Mouse (Mus musculus) CH12.LX (cell line): ENCODE results near the gene Mob3c. TPM values are rescaled to one million over a fixed set of nuclear protein-coding genes. Genes with fewer than 3 reads are reported as not detected.
A peak's percentile ranks its signal among the peaks of the same experiment; 100 is the strongest.

Experiments
- DNase-seq: peaks from one replicate; pipeline ENCODE4 v3.0.0-alpha.2; 2013; ENCODE audit errors: extremely low read depth
- H3K27ac ChIP-seq: 2 replicates; pipeline ENCODE4 v1.5.1; 2012; ENCODE audit warnings: low read depth, mild to moderate bottlenecking, control low read depth, moderate library complexity; ENCODE audit not compliant: insufficient read depth
- H3K27me3 ChIP-seq: replicated peaks from 2 replicates; pipeline ENCODE3; 2012; ENCODE audit warnings: inconsistent platforms
- H3K36me3 ChIP-seq, 2 experiments: replicated peaks in 1 of 2; 2 replicates each; pipeline versions ENCODE3 to v1.6.1; 2012; ENCODE audit warnings: inconsistent platforms in 1 of 2, low read length in 1 of 2, mild to moderate bottlenecking in 1 of 2, mixed read lengths in 1 of 2, moderate library complexity in 1 of 2; ENCODE audit not compliant: control insufficient read depth in 1 of 2, insufficient read depth in 1 of 2
- H3K4me1 ChIP-seq, 2 experiments: 2 replicates each; pipeline ENCODE4 v1.6.1; 2012; ENCODE audit warnings: inconsistent platforms in 1 of 2, moderate library complexity in 1 of 2; ENCODE audit not compliant: insufficient read depth in 2 of 2, control insufficient read depth in 1 of 2
- H3K4me2 ChIP-seq: 2 replicates; pipeline ENCODE4 v1.6.1; 2012; ENCODE audit warnings: low read depth, mild to moderate bottlenecking, control low read depth; ENCODE audit not compliant: poor library complexity, insufficient read depth, severe bottlenecking
- H3K4me3 ChIP-seq, 3 experiments: fragments of 150-350 bp in 1 of 3; sonication (generic) in 1 of 3; replicated peaks in 1 of 3; 2 replicates each; pipeline versions ENCODE3 to v1.5.1; 2011 to 2012; ENCODE audit warnings: low read depth in 2 of 3, low read length in 2 of 3, mild to moderate bottlenecking in 2 of 3, moderate library complexity in 2 of 3, control low read depth in 1 of 3, improper control_type of control experiment in 1 of 3, inconsistent platforms in 1 of 3, mixed read lengths in 1 of 3; ENCODE audit not compliant: poor library complexity in 1 of 3
- H3K79me2 ChIP-seq: replicated peaks from 2 replicates; pipeline ENCODE4 v1.6.1; 2012; ENCODE audit warnings: mild to moderate bottlenecking, moderate library complexity; ENCODE audit not compliant: control insufficient read depth, poor library complexity, insufficient read depth, severe bottlenecking; ENCODE audit errors: extremely low read depth
- H3K9ac ChIP-seq: 2 replicates; pipeline ENCODE4 v1.6.1; 2012; ENCODE audit warnings: low read depth, mild to moderate bottlenecking, control low read depth, moderate library complexity; ENCODE audit not compliant: insufficient read depth
- H3K9me3 ChIP-seq: replicated peaks from 2 replicates; pipeline ENCODE3; 2012; ENCODE audit warnings: low read length, inconsistent platforms, mixed read lengths
- BHLHE40 ChIP-seq: IDR thresholded peaks from 2 replicates; pipeline ENCODE4 v1.6.1; 2011; ENCODE audit warnings: mild to moderate bottlenecking, low read depth, low read length, improper control_type of control experiment
- CHD1 ChIP-seq: IDR thresholded peaks from 2 replicates; pipeline ENCODE4 v1.6.1; 2012; ENCODE audit warnings: low read depth, low read length, improper control_type of control experiment, inconsistent platforms
- CHD2 ChIP-seq: IDR thresholded peaks from 2 replicates; pipeline ENCODE4 v1.6.1; 2011; ENCODE audit warnings: low read length, improper control_type of control experiment
- CTCF ChIP-seq, 2 experiments: IDR thresholded peaks in 1 of 2; conservative IDR thresholded peaks in 1 of 2; 2 replicates each; pipeline ENCODE4 v1.5.1; 2011 to 2012; ENCODE audit warnings: low read depth in 2 of 2, low read length in 2 of 2, improper control_type of control experiment in 1 of 2, inconsistent platforms in 1 of 2, mild to moderate bottlenecking in 1 of 2, moderate library complexity in 1 of 2
- E2F4 ChIP-seq: IDR thresholded peaks from 2 replicates; pipeline ENCODE4 v1.6.1; 2011; ENCODE audit warnings: low read depth, low read length, improper control_type of control experiment; ENCODE audit not compliant: insufficient replicate concordance
- ELF1 ChIP-seq: IDR thresholded peaks from 2 replicates; pipeline ENCODE4 v1.6.1; 2014; ENCODE audit warnings: low read depth, mild to moderate bottlenecking, inconsistent platforms, low read length, improper control_type of control experiment
- EP300 ChIP-seq: IDR thresholded peaks from 2 replicates; pipeline ENCODE4 v1.6.1; 2011; ENCODE audit warnings: low read length, improper control_type of control experiment
- ETS1 ChIP-seq: conservative IDR thresholded peaks from 2 replicates; pipeline ENCODE4 v1.6.1; 2012; ENCODE audit warnings: low read depth, mild to moderate bottlenecking, inconsistent platforms, low read length, improper control_type of control experiment, moderate library complexity
- GABPA ChIP-seq: IDR thresholded peaks from 2 replicates; pipeline ENCODE4 v1.6.1; 2012; ENCODE audit warnings: low read depth, low read length, improper control_type of control experiment, inconsistent platforms; ENCODE audit not compliant: insufficient replicate concordance
- HCFC1 ChIP-seq: IDR thresholded peaks from 2 replicates; pipeline ENCODE4 v1.6.1; 2012; ENCODE audit warnings: low read depth, mild to moderate bottlenecking, inconsistent platforms, low read length, improper control_type of control experiment
- IRF4 ChIP-seq: IDR thresholded peaks from 2 replicates; pipeline ENCODE4 v1.6.1; 2014; ENCODE audit warnings: low read depth, mild to moderate bottlenecking, inconsistent platforms, low read length, improper control_type of control experiment
- JUN ChIP-seq: IDR thresholded peaks from 2 replicates; pipeline ENCODE4 v1.6.1; 2011; ENCODE audit warnings: low read depth, mild to moderate bottlenecking, low read length, improper control_type of control experiment, moderate library complexity; ENCODE audit not compliant: insufficient read depth
- JUND ChIP-seq: conservative IDR thresholded peaks from 2 replicates; pipeline ENCODE4 v1.6.1; 2011; ENCODE audit warnings: low read depth, low read length, improper control_type of control experiment
- KAT2A ChIP-seq: IDR thresholded peaks from 2 replicates; pipeline ENCODE4 v1.6.1; 2012; ENCODE audit warnings: low read length, improper control_type of control experiment, inconsistent platforms; ENCODE audit not compliant: insufficient replicate concordance
- MAFK ChIP-seq: IDR thresholded peaks from 2 replicates; pipeline ENCODE4 v1.6.1; 2011; ENCODE audit warnings: low read length, improper control_type of control experiment; ENCODE audit not compliant: insufficient replicate concordance
- MAX ChIP-seq: IDR thresholded peaks from 2 replicates; pipeline ENCODE4 v1.6.1; 2011; ENCODE audit warnings: low read length, improper control_type of control experiment
- MAZ ChIP-seq: IDR thresholded peaks from 2 replicates; pipeline ENCODE4 v1.6.1; 2012; ENCODE audit warnings: low read depth, mild to moderate bottlenecking, inconsistent platforms, low read length, improper control_type of control experiment, moderate library complexity
- MEF2A ChIP-seq: IDR thresholded peaks from 2 replicates; pipeline ENCODE4 v1.6.1; 2014; ENCODE audit warnings: low read depth, mild to moderate bottlenecking, inconsistent platforms, low read length, improper control_type of control experiment, borderline replicate concordance
- MXI1 ChIP-seq: IDR thresholded peaks from 2 replicates; pipeline ENCODE4 v1.6.1; 2011; ENCODE audit warnings: mild to moderate bottlenecking, low read depth, low read length, improper control_type of control experiment
- MYC ChIP-seq: IDR thresholded peaks from 2 replicates; pipeline ENCODE4 v1.6.1; 2011; ENCODE audit warnings: low read depth, mild to moderate bottlenecking, improper control_type of control experiment, low read length
- NELFE ChIP-seq: IDR thresholded peaks from 2 replicates; pipeline ENCODE4 v1.6.1; 2011; ENCODE audit warnings: low read depth, low read length, improper control_type of control experiment
- NRF1 ChIP-seq: IDR thresholded peaks from 2 replicates; pipeline ENCODE4 v1.6.1; 2014; ENCODE audit warnings: low read depth, mild to moderate bottlenecking, inconsistent platforms, low read length, improper control_type of control experiment, moderate library complexity
- PAX5 ChIP-seq: IDR thresholded peaks from 2 replicates; pipeline ENCODE4 v1.6.1; 2012; ENCODE audit warnings: low read length, inconsistent platforms, mixed read lengths
- POLR2A ChIP-seq: IDR thresholded peaks from 2 replicates; pipeline ENCODE4 v1.6.1; 2011; ENCODE audit warnings: low read depth, mild to moderate bottlenecking, improper control_type of control experiment, low read length
- POLR2AphosphoS2 ChIP-seq: IDR thresholded peaks from 2 replicates; pipeline ENCODE4 v1.6.1; 2011; ENCODE audit warnings: low read depth, low read length, improper control_type of control experiment
- RAD21 ChIP-seq: IDR thresholded peaks from 2 replicates; pipeline ENCODE4 v1.6.1; 2011; ENCODE audit warnings: low read depth, mild to moderate bottlenecking, low read length, improper control_type of control experiment, moderate library complexity
- RCOR1 ChIP-seq: conservative IDR thresholded peaks from 2 replicates; pipeline ENCODE4 v1.6.1; 2012; ENCODE audit warnings: low read depth, mild to moderate bottlenecking, inconsistent platforms, low read length, improper control_type of control experiment
- SIN3A ChIP-seq: IDR thresholded peaks from 2 replicates; pipeline ENCODE4 v1.6.1; 2012; ENCODE audit warnings: low read length, improper control_type of control experiment, inconsistent platforms
- SMC3 ChIP-seq: IDR thresholded peaks from 2 replicates; pipeline ENCODE4 v1.6.1; 2011; ENCODE audit warnings: low read depth, low read length, improper control_type of control experiment
- TBP ChIP-seq: conservative IDR thresholded peaks from 2 replicates; pipeline ENCODE4 v1.6.1; 2011; ENCODE audit warnings: low read depth, low read length, improper control_type of control experiment
- TCF12 ChIP-seq: IDR thresholded peaks from 2 replicates; pipeline ENCODE4 v1.6.1; 2014; ENCODE audit warnings: low read depth, mild to moderate bottlenecking, inconsistent platforms, low read length, improper control_type of control experiment
- UBTF ChIP-seq: IDR thresholded peaks from 2 replicates; pipeline ENCODE4 v1.6.1; 2012; ENCODE audit warnings: low read depth, mild to moderate bottlenecking, inconsistent platforms, low read length, improper control_type of control experiment, moderate library complexity
- USF1 ChIP-seq: IDR thresholded peaks from 2 replicates; pipeline ENCODE4 v1.6.1; 2014; ENCODE audit warnings: low read depth, mild to moderate bottlenecking, inconsistent platforms, low read length, improper control_type of control experiment
- USF2 ChIP-seq: conservative IDR thresholded peaks from 2 replicates; pipeline ENCODE4 v1.6.1; 2011; ENCODE audit warnings: low read depth, low read length, improper control_type of control experiment
- ZC3H11A ChIP-seq: IDR thresholded peaks from 2 replicates; pipeline ENCODE4 v1.6.1; 2012; ENCODE audit warnings: low read depth, mild to moderate bottlenecking, inconsistent platforms, low read length, improper control_type of control experiment
- ZKSCAN1 ChIP-seq: IDR thresholded peaks from 2 replicates; pipeline ENCODE4 v1.6.1; 2012; ENCODE audit warnings: low read depth, inconsistent platforms, low read length, improper control_type of control experiment, borderline replicate concordance
- ZMIZ1 ChIP-seq: IDR thresholded peaks from 2 replicates; pipeline ENCODE4 v1.6.1; 2012; ENCODE audit warnings: low read depth, mild to moderate bottlenecking, inconsistent platforms, low read length, improper control_type of control experiment
- ZNF384 ChIP-seq: IDR thresholded peaks from 2 replicates; pipeline ENCODE4 v1.6.1; 2012; ENCODE audit warnings: low read depth, low read length, improper control_type of control experiment, inconsistent platforms
- dilution Hi-C: fragments of 300-500 bp; cut with MboI; formaldehyde crosslinking; loops from 2 replicates; pipeline ENCODE4 v1.14.3; 2020; ENCODE audit warnings: low sequenced_read_pairs; ENCODE audit not compliant: extremely low pct_unique_long_range_greater_than_20kb, extremely low pct_ligation_motif_present
- in situ Hi-C: fragments of 300-500 bp; cut with MboI; formaldehyde crosslinking; loops from 3 replicates; pipeline ENCODE4 v1.14.3; 2019; ENCODE audit warnings: low sequenced_read_pairs, low pct_ligation_motif_present, low pct_unique_long_range_greater_than_20kb, mixed read lengths
- polyA plus RNA-seq: library from polyadenylated mRNA; unstranded; fragments of >175 nt; gene quantifications from 2 replicates; pipeline ENCODE4 v1.2.1, GENCODE M21; 2012; ENCODE audit warnings: low read depth; ENCODE audit not compliant: insufficient read length
- total RNA-seq, 2 experiments: library from RNA; depleted of rRNA; stranded (reverse); fragments of 300-350 nt in 1 of 2; fragments of >200 nt in 1 of 2; gene quantifications; 2 replicates each; pipeline ENCODE4 v1.2.3; 2012 to 2014

Mob3c gene
- total and polyA plus RNA-seq, 3 experiments, result 7.8 to 9.2 (median 9.2) TPM

GRCm38 (mm10) chr4:115820944-115821343 is 6.9 kb upstream of the Mob3c start:
- peak overlapping the region; percentile 66; the same call in 1 of the 2 replicates for H3K27ac ChIP-seq
- H3K9ac ChIP-seq, result 0 out of 2 replicates have a peak overlapping the region, but pooled peaks have one; percentile 3
- peak overlapping the region in 1 of 3 experiments; percentile 12 for H3K4me3 ChIP-seq
- peak; percentile 39 for DNase-seq
- H3K4me2 ChIP-seq, result peak overlapping the region; percentile 26
- H3K4me1 ChIP-seq, result peaks cover 20 to 60% of the 10 kb centered on the region in 2 experiments
- H3K9me3 ChIP-seq, result no peaks in the 10 kb centered on the region
- no peaks in the 10 kb centered on the region for H3K27me3 ChIP-seq
- peaks cover 8 to 51% of the 10 kb centered on the region in 2 experiments for H3K36me3 ChIP-seq
- no peaks in the 10 kb centered on the region for H3K79me2 ChIP-seq
- peak; percentile 41; the same call in 1 of the 2 replicates for TF ChIP-seq TBP
- TF ChIP-seq MAFK, result no peak
- no peak for TF ChIP-seq USF1
- no peak for TF ChIP-seq MYC
- TF ChIP-seq IRF4, result peak; percentile 87
- TF ChIP-seq CHD2, result no peak
- TF ChIP-seq CTCF (conservative IDR thresholded peaks at IDR 0.05 in 1 of 2, IDR thresholded peaks at IDR 0.05 in 1 of 2; ENCODE audit: low read depth in 2 of 2, low read length in 2 of 2), result no peak
- 0 out of 2 replicates have a peak, but pooled peaks have one; percentile 18 for TF ChIP-seq KAT2A
- no peak for TF ChIP-seq USF2
- TF ChIP-seq MAX, result no peak
- no peak; the same call in 1 of the 2 replicates for TF ChIP-seq RAD21
- TF ChIP-seq SMC3, result 0 out of 2 replicates have a peak, but pooled peaks have one; percentile 13
- TF ChIP-seq MXI1, result no peak
- no peak for TF ChIP-seq NELFE
- no peak for TF ChIP-seq PAX5
- peak; percentile 42; the same call in 1 of the 2 replicates for TF ChIP-seq TCF12
- no peak for TF ChIP-seq ZMIZ1
- TF ChIP-seq JUN, result no peak
- peak; percentile 75 for TF ChIP-seq EP300
- no peak for TF ChIP-seq MAZ
- TF ChIP-seq ETS1, result peak; percentile 90
- peak; percentile 48 for TF ChIP-seq BHLHE40
- no peak for TF ChIP-seq E2F4
- no peak for TF ChIP-seq RCOR1
- no peak for TF ChIP-seq JUND
- TF ChIP-seq ZNF384, result no peak
- no peak for TF ChIP-seq POLR2AphosphoS2
- TF ChIP-seq GABPA, result no peak
- no peak for TF ChIP-seq ZC3H11A
- TF ChIP-seq CHD1, result no peak
- TF ChIP-seq MEF2A, result peak; percentile 48; the same call in 1 of the 2 replicates
- 0 out of 2 replicates have a peak, but pooled peaks have one; percentile 57 for TF ChIP-seq UBTF
- no peak for TF ChIP-seq ZKSCAN1
- no peak for TF ChIP-seq HCFC1
- peak; percentile 68 for TF ChIP-seq SIN3A
- TF ChIP-seq POLR2A, result no peak
- TF ChIP-seq ELF1, result no peak
- TF ChIP-seq NRF1, result no peak
- dilution Hi-C loops, result no loop called here
- in situ Hi-C loops, result loop anchor here (10.0 kb wide), 1 partner anchor 76 kb away; no protein-coding TSS in a partner anchor
